In genomic region chr3:101423188-101423587, GRCm38 (mm10) we compare ENCODE assay signal across 29 mouse cellular contexts. TPM values are rescaled to one million over a fixed set of nuclear protein-coding genes. Genes with fewer than 3 reads are reported as not detected.
A peak's percentile ranks its signal among the peaks of the same experiment; 100 is the strongest.
DNase-seq lines count a peak whose midpoint lies in the region; ATAC-seq and TF ChIP-seq lines count a peak whose summit lies in the region.
"Had no signal": no experiment of that assay in that cellular context is flagged by ENCODE, and none has a peak within 500 bp of the region (broad histone marks: within the 10 kb centered on the region; RNA-seq: fewer than 3 reads in every experiment).

No protein-coding gene starts in this region.

- peaks cover 32% of the 10 kb centered on the region; the same call in 1 of the 2 replicates for H3K4me1 ChIP-seq in embryonic facial prominence, embryonic 12.5 days
- peaks cover 60% of the 10 kb centered on the region for H3K4me1 ChIP-seq in embryonic facial prominence, embryonic 10.5 days
- H3K4me1 ChIP-seq in midbrain, embryonic 10.5 days, result peaks cover 28% of the 10 kb centered on the region
- peaks cover 8% of the 10 kb centered on the region; the same call in 1 of the 2 replicates for H3K4me1 ChIP-seq in midbrain, embryonic 16.5 days (ENCODE audit: control insufficient read depth, insufficient read depth, low read length)
- 0 out of 2 replicates have a peak, but pooled peaks cover 14% of the 10 kb centered on the region for H3K4me1 ChIP-seq in embryonic facial prominence, embryonic 14.5 days (ENCODE audit: control insufficient read depth, insufficient read depth, low read length)

- no peaks in the 10 kb centered on the region for H3K79me3 ChIP-seq in C2C12 (ENCODE audit: low read depth)

- no peak overlapping the region for H3K9ac ChIP-seq in embryonic facial prominence, embryonic 12.5 days
- H3K9ac ChIP-seq in midbrain, embryonic 16.5 days (ENCODE audit: low read depth, low read length), result no peak overlapping the region
- no peak overlapping the region for H3K9ac ChIP-seq in embryonic facial prominence, embryonic 14.5 days (ENCODE audit: low read depth, low read length)
- H3K9ac ChIP-seq: embryonic facial prominence, embryonic 13.5 days; forebrain, postnatal 0 days; hindbrain, embryonic 13.5 days had no signal

- H3K79me2 ChIP-seq in C2C12 (ENCODE audit: control insufficient read depth, insufficient read depth), result no peaks in the 10 kb centered on the region

- no peak for ATAC-seq in embryonic facial prominence, embryonic 12.5 days (ENCODE audit: insufficient number of reproducible peaks, insufficient read depth, low FRiP score, low TSS enrichment)
- ATAC-seq in midbrain, embryonic 16.5 days, result no peak
- 0 out of 2 replicates have a peak, but pooled peaks have one; percentile 22 for ATAC-seq in embryonic facial prominence, embryonic 14.5 days (ENCODE audit: low read depth)
- ATAC-seq: activated CD4-positive, CD25-positive, alpha-beta regulatory T cell, adult 4 months; CD4-positive, CD25-positive, alpha-beta regulatory T cell, adult 4 months; forebrain, embryonic 14.5 days; forebrain, postnatal 0 days; hindbrain, postnatal 0 days; inflammation-experienced regulatory T-cells, adult 6 months; intestine, embryonic 16.5 days had no signal

- TF ChIP-seq CTCF in C2C12 (IDR thresholded peaks at IDR 0.05; ENCODE audit: control insufficient read depth, insufficient read depth, insufficient read length), result no peak

- 0 out of 2 replicates have a peak overlapping the region, but pooled peaks have one; percentile 32 for H3K27ac ChIP-seq in embryonic facial prominence, embryonic 12.5 days
- no peak overlapping the region for H3K27ac ChIP-seq in embryonic facial prominence, embryonic 10.5 days (replicated peaks)
- H3K27ac ChIP-seq in midbrain, embryonic 10.5 days (replicated peaks), result peak overlapping the region; percentile 50; the same call in 1 of the 2 replicates
- H3K27ac ChIP-seq in midbrain, embryonic 16.5 days (ENCODE audit: low read length), result no peak overlapping the region
- H3K27ac ChIP-seq in embryonic facial prominence, embryonic 14.5 days (replicated peaks; ENCODE audit: low read depth, low read length), result no peak overlapping the region
- H3K27ac ChIP-seq: embryonic facial prominence, embryonic 13.5 days; forebrain, embryonic 10.5 days; gastrocnemius, adult 2 months; hindbrain, embryonic 13.5 days; hindbrain, postnatal 0 days had no signal

- DNase-seq in embryonic facial prominence, embryonic 10.5 days (ENCODE audit: low spot score), result no peak
- DNase-seq in midbrain, embryonic 10.5 days (ENCODE audit: low spot score), result no peak
- DNase-seq in embryonic facial prominence, embryonic 14.5 days (ENCODE audit: low spot score), result no peak
- no peak for DNase-seq in adrenal gland, postnatal 14 days
- DNase-seq: adrenal gland, adult 8-10 months; adrenal gland, postnatal 36 days; B cell, adult 2 months; cerebellum, adult 18-20 months; cerebellum, adult 9-10 months; cerebellum, postnatal 14 days; embryo, embryonic 11 days; forebrain, postnatal 0 days; gastrocnemius, adult 2 months; gastrocnemius, postnatal 14 days; heart, adult 11 months had no signal

- H3K4me3 ChIP-seq in embryonic facial prominence, embryonic 12.5 days, result no peak overlapping the region
- no peak overlapping the region for H3K4me3 ChIP-seq in embryonic facial prominence, embryonic 10.5 days
- H3K4me3 ChIP-seq in midbrain, embryonic 10.5 days, result no peak overlapping the region
- H3K4me3 ChIP-seq in midbrain, embryonic 16.5 days (ENCODE audit: low read depth, low read length), result no peak overlapping the region
- no peak overlapping the region for H3K4me3 ChIP-seq in C2C12 (ENCODE audit: insufficient read depth, poor library complexity, severe bottlenecking)
- no peak overlapping the region for H3K4me3 ChIP-seq in embryonic facial prominence, embryonic 14.5 days (ENCODE audit: low read depth, low read length)
- H3K4me3 ChIP-seq: embryonic facial prominence, embryonic 13.5 days; forebrain, embryonic 10.5 days; gastrocnemius, adult 2 months; hindbrain, embryonic 13.5 days had no signal

- WGBS in embryonic facial prominence, embryonic 12.5 days, result 23% methylated on average over 4 of the region's 4 CpGs
- WGBS in embryonic facial prominence, embryonic 10.5 days, result 28% methylated on average over 4 of the region's 4 CpGs
- 17% methylated on average over 4 of the region's 4 CpGs for WGBS in midbrain, embryonic 10.5 days
- WGBS in midbrain, embryonic 16.5 days, result 8% methylated on average over 4 of the region's 4 CpGs
- WGBS in embryonic facial prominence, embryonic 14.5 days, result 28% methylated on average over 4 of the region's 4 CpGs

- H3ac ChIP-seq in C2C12 (ENCODE audit: control insufficient read depth, insufficient read length, low read depth), result no peak overlapping the region

- no peaks in the 10 kb centered on the region for H3K9me3 ChIP-seq in embryonic facial prominence, embryonic 12.5 days
- no peaks in the 10 kb centered on the region for H3K9me3 ChIP-seq in embryonic facial prominence, embryonic 10.5 days
- H3K9me3 ChIP-seq in midbrain, embryonic 10.5 days (replicated peaks), result no peaks in the 10 kb centered on the region
- H3K9me3 ChIP-seq in midbrain, embryonic 16.5 days (replicated peaks; ENCODE audit: control insufficient read depth, low read length, poor library complexity, severe bottlenecking), result no peaks in the 10 kb centered on the region
- H3K9me3 ChIP-seq in embryonic facial prominence, embryonic 14.5 days (ENCODE audit: control insufficient read depth, low read length), result no peaks in the 10 kb centered on the region
- H3K9me3 ChIP-seq: embryonic facial prominence, embryonic 13.5 days; forebrain, embryonic 10.5 days; hindbrain, embryonic 13.5 days had no signal

- peaks cover 22% of the 10 kb centered on the region for H3K36me3 ChIP-seq in embryonic facial prominence, embryonic 12.5 days
- H3K36me3 ChIP-seq in embryonic facial prominence, embryonic 10.5 days (replicated peaks), result peaks cover 30% of the 10 kb centered on the region
- peaks cover 22% of the 10 kb centered on the region for H3K36me3 ChIP-seq in midbrain, embryonic 10.5 days
- 0 out of 2 replicates have a peak, but pooled peaks cover 5% of the 10 kb centered on the region for H3K36me3 ChIP-seq in midbrain, embryonic 16.5 days (ENCODE audit: control insufficient read depth, insufficient read depth, low read length)
- no peaks in the 10 kb centered on the region for H3K36me3 ChIP-seq in C2C12 (ENCODE audit: control insufficient read depth, insufficient read depth)
- H3K36me3 ChIP-seq in embryonic facial prominence, embryonic 14.5 days (ENCODE audit: control insufficient read depth, insufficient read depth, low read length), result peaks cover 25% of the 10 kb centered on the region

- no peaks in the 10 kb centered on the region for H3K27me3 ChIP-seq in embryonic facial prominence, embryonic 12.5 days
- H3K27me3 ChIP-seq in embryonic facial prominence, embryonic 10.5 days (replicated peaks; ENCODE audit: low read depth, poor library complexity, severe bottlenecking), result no peaks in the 10 kb centered on the region
- H3K27me3 ChIP-seq in midbrain, embryonic 10.5 days (ENCODE audit: low read depth, poor library complexity, severe bottlenecking), result no peaks in the 10 kb centered on the region
- no peaks in the 10 kb centered on the region for H3K27me3 ChIP-seq in midbrain, embryonic 16.5 days (ENCODE audit: control insufficient read depth, insufficient read depth, low read depth, low read length)
- no peaks in the 10 kb centered on the region for H3K27me3 ChIP-seq in C2C12 (ENCODE audit: control insufficient read depth, insufficient read depth, insufficient read length)
- no peaks in the 10 kb centered on the region for H3K27me3 ChIP-seq in embryonic facial prominence, embryonic 14.5 days (replicated peaks; ENCODE audit: control insufficient read depth, insufficient read depth, low read length)
- H3K27me3 ChIP-seq: embryonic facial prominence, embryonic 13.5 days; hindbrain, embryonic 13.5 days had no signal

- H3K4me2 ChIP-seq in embryonic facial prominence, embryonic 12.5 days (replicated peaks), result no peak overlapping the region
- H3K4me2 ChIP-seq in midbrain, embryonic 16.5 days (ENCODE audit: low read length), result no peak overlapping the region
- no peak overlapping the region for H3K4me2 ChIP-seq in embryonic facial prominence, embryonic 14.5 days (ENCODE audit: low read depth, low read length)
- H3K4me2 ChIP-seq: embryonic facial prominence, embryonic 13.5 days; heart, embryonic 11.5 days; hindbrain, embryonic 13.5 days had no signal

TF ChIP-seq in C2C12, 6 proteins besides CTCF, POLR2A, EP300 and RAD21:
- peak; percentile 56 for TF ChIP-seq MYOD1 (IDR thresholded peaks at IDR 0.05; ENCODE audit: control insufficient read depth, insufficient read length, low read depth)
- no peak for TF ChIP-seq MYOG (IDR thresholded peaks at IDR 0.05; ENCODE audit: control insufficient read depth, extremely low read depth, insufficient read length)
TF ChIP-seq in C2C12: peak in this region for 1.

RNA-seq across cellular contexts. Expression of gene Igsf3, which starts 46.3 kb away (rescaled TPM):
- 92.3 and 93.3 TPM in 2 replicates for polyA plus RNA-seq in embryonic facial prominence, embryonic 12.5 days (2016; fragmentation: Nextera tagmentation; extraction: Ambion mirVana)
- 52.1 and 59.2 TPM in 2 replicates for polyA plus RNA-seq in embryonic facial prominence, embryonic 10.5 days (2016; fragmentation: Nextera tagmentation; extraction: Ambion mirVana)
- polyA plus RNA-seq in midbrain, embryonic 10.5 days (2016; fragmentation: Nextera tagmentation; extraction: Ambion mirVana), result 22.7 and 29.7 TPM in 2 replicates
- 93.6 and 100 TPM in 2 replicates for polyA plus RNA-seq in midbrain, embryonic 16.5 days (2015; fragmentation: Nextera tagmentation; extraction: Ambion mirVana)
- polyA plus RNA-seq in C2C12 (2012; fragmentation: generic; extraction: Trizol), result 4.0 TPM
- 37.0 and 40.6 TPM in 2 replicates for polyA plus RNA-seq in embryonic facial prominence, embryonic 14.5 days (2014; fragmentation: Nextera tagmentation; extraction: Ambion mirVana)
- 5.1 and 6.6 TPM in 2 replicates for total RNA-seq in adrenal gland, postnatal 14 days (2021)
- total RNA-seq: MEL had no signal

Comparison
In these comparisons a context has a peak if more than half of its experiments do, and no peak if none do; other contexts are left out.
1. H3K27ac ChIP-seq: peak in embryonic facial prominence, embryonic 12.5 days (single experiment) and midbrain, embryonic 10.5 days (single experiment); none in embryonic facial prominence, embryonic 10.5 days (single experiment), midbrain, embryonic 16.5 days (single experiment) and embryonic facial prominence, embryonic 14.5 days (single experiment).